Mouse (Mus musculus) cerebellum, postnatal 14 days (tissue): Measurements from ENCODE around the gene Hcrt.

ENCODE experiments used
- DNase-seq, 2 experiments: peaks; one replicate each; pipeline ENCODE4 v3.0.0; 2021; ENCODE audit warnings: mixed read lengths in 2 of 2

Gene Hcrt

GRCm38 (mm10) chr11:100762831-100763230 lies at the start of gene Hcrt:
Hcrt (minus strand) TSS chr11:100762931.
- no peak for DNase-seq

- peak in 1 of 2 experiments; percentile 56 for DNase-seq
Measured at GRCm38 (mm10) chr11:100811132-100811531, 48.4 kb upstream of the Hcrt start.

- no peak for DNase-seq
Measured at GRCm38 (mm10) chr11:100810516-100810915, 47.8 kb upstream of the Hcrt start.

GRCm38 (mm10) chr11:100806380-100807305 lies 43.9 kb upstream of the Hcrt start:
- DNase-seq: no peak

GRCm38 (mm10) chr11:100805535-100805934 lies 42.8 kb upstream of the Hcrt start:
- no peak for DNase-seq

- no peak for DNase-seq
Measured at GRCm38 (mm10) chr11:100804409-100804808, 41.7 kb upstream of the Hcrt start.

- DNase-seq: no peak
Measured at GRCm38 (mm10) chr11:100799426-100799825, 36.7 kb upstream of the Hcrt start.

GRCm38 (mm10) chr11:100796585-100796984 lies 33.9 kb upstream of the Hcrt start:
- no peak for DNase-seq

GRCm38 (mm10) chr11:100795386-100795785 lies 32.7 kb upstream of the Hcrt start:
- DNase-seq: no peak

GRCm38 (mm10) chr11:100791457-100792049 lies 28.8 kb upstream of the Hcrt start:
- DNase-seq: no peak

- peak; percentile 78 to 80 for DNase-seq
Measured at GRCm38 (mm10) chr11:100790644-100791043, 27.9 kb upstream of the Hcrt start.

- DNase-seq: no peak
Measured at GRCm38 (mm10) chr11:100789702-100790101, 27.0 kb upstream of the Hcrt start.

- peak in 1 of 2 experiments; percentile 71 for DNase-seq
Measured at GRCm38 (mm10) chr11:100785774-100786173, 23.0 kb upstream of the Hcrt start.

- peak; percentile 65 to 68 for DNase-seq
Measured at GRCm38 (mm10) chr11:100784286-100784685, 21.6 kb upstream of the Hcrt start.

GRCm38 (mm10) chr11:100782568-100782967 lies 19.8 kb upstream of the Hcrt start:
- DNase-seq: no peak

GRCm38 (mm10) chr11:100781763-100782475 lies 19.2 kb upstream of the Hcrt start:
- DNase-seq: no peak

- no peak for DNase-seq
Measured at GRCm38 (mm10) chr11:100780247-100780646, 17.5 kb upstream of the Hcrt start.

GRCm38 (mm10) chr11:100778069-100778468 lies 15.3 kb upstream of the Hcrt start:
- no peak for DNase-seq

GRCm38 (mm10) chr11:100775921-100776320 lies 13.2 kb upstream of the Hcrt start:
- no peak for DNase-seq

GRCm38 (mm10) chr11:100774261-100774660 lies 11.5 kb upstream of the Hcrt start:
- DNase-seq: no peak

- peak; percentile 72 to 79 for DNase-seq
Measured at GRCm38 (mm10) chr11:100770646-100771408, 8.1 kb upstream of the Hcrt start, which contains the start of gene Ghdc. Ghdc (minus strand) TSS chr11:100770957.

- DNase-seq: peak; percentile 35 to 50
Measured at GRCm38 (mm10) chr11:100769980-100770379, 7.2 kb upstream of the Hcrt start.
